Mouse (Mus musculus) cerebellum, adult 2 months (tissue): Measurements from ENCODE around the gene Spred1.

Experiments used
- CTCF ChIP-seq: fragments of 200-500 bp; IDR thresholded peaks from 2 replicates; pipeline ENCODE4 v1.5.1; 2011; ENCODE audit warnings: low read depth, mild to moderate bottlenecking, control low read depth, low read length, moderate library complexity, borderline replicate concordance; ENCODE audit not compliant: insufficient read depth
- POLR2A ChIP-seq: fragments of 200-500 bp; IDR thresholded peaks from 2 replicates; pipeline ENCODE4 v1.6.1; 2011; ENCODE audit warnings: low read length, control low read depth, borderline replicate concordance; ENCODE audit not compliant: insufficient read depth

GRCm38 (mm10) chr2:117087458-117087820 lies 33.7 kb upstream of the Spred1 start:
- TF ChIP-seq POLR2A (no peak), CTCF (no peak)
